Mouse (Mus musculus) liver, embryonic 13.5 days (tissue): ENCODE measurements around the gene Nav3. TPM values are rescaled to one million over a fixed set of nuclear protein-coding genes. Genes with fewer than 3 reads are reported as not detected.

Experiments used
- ATAC-seq: fragments of 200-750 bp; cut with Nextera tagmentation; 2 replicates; pipeline ENCODE4 v1.8.0; 2017; ENCODE audit warnings: low read depth, mild to moderate bottlenecking, moderate number of reproducible peaks, moderate library complexity
- DNase-seq: peaks from one replicate; pipeline ENCODE4 v3.0.0; 2022
- H3K27ac ChIP-seq: fragments of 300-500 bp; sonication (generic); 2 replicates; pipeline ENCODE4 v1.5.1; 2015; ENCODE audit warnings: moderate library complexity, mild to moderate bottlenecking, inconsistent platforms
- H3K27me3 ChIP-seq: fragments of 300-500 bp; sonication (generic); 2 replicates; pipeline ENCODE4 v1.6.1; 2015; ENCODE audit warnings: mild to moderate bottlenecking, inconsistent platforms
- H3K36me3 ChIP-seq: fragments of 300-500 bp; sonication (generic); 2 replicates; pipeline ENCODE4 v1.6.1; 2015; ENCODE audit warnings: mild to moderate bottlenecking, inconsistent platforms
- H3K4me1 ChIP-seq: fragments of 300-500 bp; sonication (generic); replicated peaks from 2 replicates; pipeline ENCODE4 v1.6.1; 2015; ENCODE audit warnings: inconsistent platforms
- H3K4me2 ChIP-seq: fragments of 300-500 bp; sonication (generic); 2 replicates; pipeline ENCODE4 v1.6.1; 2015; ENCODE audit warnings: inconsistent platforms, mild to moderate bottlenecking, moderate library complexity
- H3K4me3 ChIP-seq: fragments of 300-500 bp; sonication (generic); replicated peaks from 2 replicates; pipeline ENCODE4 v1.5.1; 2015; ENCODE audit warnings: mild to moderate bottlenecking, inconsistent platforms
- H3K9ac ChIP-seq: fragments of 300-500 bp; sonication (generic); 2 replicates; pipeline ENCODE4 v1.6.1; 2015; ENCODE audit warnings: mild to moderate bottlenecking, inconsistent platforms
- H3K9me3 ChIP-seq: fragments of 300-500 bp; sonication (generic); replicated peaks from 2 replicates; pipeline ENCODE4 v1.6.1; 2016; ENCODE audit warnings: inconsistent platforms
- WGBS: fragments of 180-500 bp; shearing (Covaris S2); methylation state at CpG from one replicate; pipeline ENCODE4 v1.1.7; 2015; ENCODE audit not compliant: insufficient replicate concordance; 5-methylcytosine and 5-hydroxymethylcytosine counted together
- polyA plus RNA-seq: library from polyadenylated mRNA; unstranded; fragments of >200 nt; fragmentation: Nextera tagmentation; extraction: Ambion mirVana; gene quantifications from 2 replicates; pipeline ENCODE4 v1.2.1, GENCODE M21; 2015

Gene Nav3
- polyA plus RNA-seq, result 0.28 and 0.41 TPM in 2 replicates

DNA sequence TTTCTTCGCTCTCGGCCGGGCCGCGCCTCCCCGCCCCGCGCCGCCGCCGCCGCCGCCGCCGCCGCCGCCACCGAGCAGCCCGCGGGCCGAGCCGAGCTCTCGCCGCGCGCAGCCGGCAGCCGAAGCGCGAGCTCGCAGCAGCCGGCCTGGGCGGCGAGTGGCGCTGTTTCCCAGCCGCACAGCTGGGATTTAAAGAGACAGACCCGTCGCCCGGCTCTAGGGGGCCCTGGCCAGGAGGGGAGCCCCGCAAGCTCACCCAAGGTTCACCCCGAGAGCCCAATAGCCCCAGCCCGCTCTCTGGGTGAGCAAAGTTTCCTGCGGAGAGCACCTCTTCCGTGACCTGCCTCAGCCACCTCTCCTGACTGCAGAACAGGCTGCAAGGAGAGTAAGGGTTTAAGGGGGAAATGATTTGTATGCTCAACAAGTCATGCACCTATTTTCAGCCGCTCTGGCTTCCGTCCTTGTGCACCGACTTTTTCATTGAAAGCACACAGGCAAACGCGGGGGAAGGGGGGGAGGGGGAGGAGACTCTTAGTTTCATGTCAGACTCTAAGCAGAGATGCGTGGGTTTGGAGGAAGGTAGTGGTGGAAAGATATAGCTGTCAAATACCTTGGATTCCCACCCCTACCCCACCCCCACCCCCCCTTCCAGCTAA is at the start of gene Nav3:
Gene Nav3 (minus strand): TSS at position 367 of the 656 bp plus-strand sequence.
- Histone ChIP-seq H3K9me3 (no peaks in the 10 kb centered on the region), H3K4me1 (no peaks in the 10 kb centered on the region), H3K9ac (no peak within 1 kb of the TSS), H3K36me3 (no peaks in the 10 kb centered on the region), H3K4me3 (peak within 1 kb of the TSS; percentile 48), H3K27me3 (peaks cover 43% of the 10 kb centered on the region), H3K4me2 (peak within 1 kb of the TSS; percentile 65), H3K27ac (no peak within 1 kb of the TSS)
- no peak for DNase-seq
- WGBS, result 1% methylated on average over 33 of the region's 50 CpGs
- ATAC-seq, result peak; percentile 45

GRCm38 (mm10) chr10:110485306-110485705 is 29.3 kb upstream of the Nav3 start:
- Histone ChIP-seq H3K4me1 (no peaks in the 10 kb centered on the region), H3K36me3 (no peaks in the 10 kb centered on the region), H3K27me3 (no peaks in the 10 kb centered on the region), H3K4me3 (no peak overlapping the region), H3K9ac (no peak overlapping the region), H3K4me2 (no peak overlapping the region), H3K9me3 (0 out of 2 replicates have a peak, but pooled peaks cover 4% of the 10 kb centered on the region), H3K27ac (no peak overlapping the region)
- 74% methylated on average over 5 of the region's 5 CpGs for WGBS
- no peak for DNase-seq
- ATAC-seq, result no peak

GRCm38 (mm10) chr10:110484822-110485221 is 28.8 kb upstream of the Nav3 start:
- 54% methylated on average over 8 of the region's 8 CpGs for WGBS
- Histone ChIP-seq H3K9ac (no peak overlapping the region), H3K4me1 (no peaks in the 10 kb centered on the region), H3K27ac (no peak overlapping the region), H3K36me3 (no peaks in the 10 kb centered on the region), H3K4me3 (no peak overlapping the region), H3K4me2 (no peak overlapping the region), H3K9me3 (0 out of 2 replicates have a peak, but pooled peaks cover 4% of the 10 kb centered on the region), H3K27me3 (no peaks in the 10 kb centered on the region)
- ATAC-seq, result no peak
- DNase-seq, result no peak

DNA sequence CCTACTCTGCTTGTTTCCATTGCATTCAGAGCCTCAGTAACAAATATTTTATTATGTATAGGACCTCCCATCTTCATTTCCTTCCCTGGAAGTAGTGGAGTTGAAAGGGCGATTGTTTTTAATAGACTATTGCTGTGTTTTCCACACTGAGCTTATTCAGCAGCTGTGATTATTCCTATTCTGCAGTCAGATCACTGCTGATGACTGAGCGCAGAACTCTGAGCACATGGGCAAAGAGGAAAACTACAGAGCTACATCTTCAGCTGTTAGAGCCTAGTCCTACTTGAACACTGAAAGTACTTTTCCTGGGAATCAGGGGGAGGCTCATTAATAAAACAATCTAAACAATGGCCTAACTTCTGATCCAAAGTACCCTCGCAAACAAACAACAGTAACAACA is 23.2 kb upstream of the Nav3 start:
- Histone ChIP-seq H3K4me3 (no peak overlapping the region), H3K27me3 (no peaks in the 10 kb centered on the region), H3K4me1 (no peaks in the 10 kb centered on the region), H3K36me3 (no peaks in the 10 kb centered on the region), H3K27ac (no peak overlapping the region), H3K9ac (no peak overlapping the region), H3K4me2 (no peak overlapping the region), H3K9me3 (0 out of 2 replicates have a peak, but pooled peaks cover 4% of the 10 kb centered on the region)
- ATAC-seq, result no peak
- WGBS, result 64% methylated on average over 3 of the region's 3 CpGs
- no peak for DNase-seq

- H3K9ac ChIP-seq, result no peak overlapping the region
- no peak for ATAC-seq
- no peaks in the 10 kb centered on the region for H3K9me3 ChIP-seq
- H3K4me3 ChIP-seq, result no peak overlapping the region
- H3K27me3 ChIP-seq, result no peaks in the 10 kb centered on the region
- no peak overlapping the region for H3K4me2 ChIP-seq
- H3K36me3 ChIP-seq, result no peaks in the 10 kb centered on the region
- 67% methylated on average over 11 of the region's 11 CpGs for WGBS
- H3K4me1 ChIP-seq, result no peaks in the 10 kb centered on the region
- no peak for DNase-seq
- H3K27ac ChIP-seq, result no peak overlapping the region
Observed at GRCm38 (mm10) chr10:110477689-110478314, 21.8 kb upstream of the Nav3 start.

- H3K4me3 ChIP-seq, result no peak overlapping the region
- no peak overlapping the region for H3K4me2 ChIP-seq
- ATAC-seq, result no peak
- H3K27me3 ChIP-seq, result no peaks in the 10 kb centered on the region
- no peaks in the 10 kb centered on the region for H3K36me3 ChIP-seq
- H3K27ac ChIP-seq, result no peak overlapping the region
- WGBS, result 38% methylated on average over 1 of the region's 1 CpGs
- no peak for DNase-seq
- H3K4me1 ChIP-seq, result no peaks in the 10 kb centered on the region
- H3K9me3 ChIP-seq, result no peaks in the 10 kb centered on the region
- H3K9ac ChIP-seq, result no peak overlapping the region
Observed at GRCm38 (mm10) chr10:110474107-110474506, 18.1 kb upstream of the Nav3 start.

- no peak overlapping the region for H3K4me2 ChIP-seq
- DNase-seq (no peak), ATAC-seq (no peak)
- no peaks in the 10 kb centered on the region for H3K4me1 ChIP-seq
- H3K4me3 ChIP-seq, result no peak overlapping the region
- 60% methylated on average over 4 of the region's 4 CpGs for WGBS
- no peak overlapping the region for H3K9ac ChIP-seq
- no peaks in the 10 kb centered on the region for H3K9me3 ChIP-seq
- no peaks in the 10 kb centered on the region for H3K36me3 ChIP-seq
- no peak overlapping the region for H3K27ac ChIP-seq
- no peaks in the 10 kb centered on the region for H3K27me3 ChIP-seq
Observed at GRCm38 (mm10) chr10:110469445-110469844, 13.4 kb upstream of the Nav3 start.

DNA sequence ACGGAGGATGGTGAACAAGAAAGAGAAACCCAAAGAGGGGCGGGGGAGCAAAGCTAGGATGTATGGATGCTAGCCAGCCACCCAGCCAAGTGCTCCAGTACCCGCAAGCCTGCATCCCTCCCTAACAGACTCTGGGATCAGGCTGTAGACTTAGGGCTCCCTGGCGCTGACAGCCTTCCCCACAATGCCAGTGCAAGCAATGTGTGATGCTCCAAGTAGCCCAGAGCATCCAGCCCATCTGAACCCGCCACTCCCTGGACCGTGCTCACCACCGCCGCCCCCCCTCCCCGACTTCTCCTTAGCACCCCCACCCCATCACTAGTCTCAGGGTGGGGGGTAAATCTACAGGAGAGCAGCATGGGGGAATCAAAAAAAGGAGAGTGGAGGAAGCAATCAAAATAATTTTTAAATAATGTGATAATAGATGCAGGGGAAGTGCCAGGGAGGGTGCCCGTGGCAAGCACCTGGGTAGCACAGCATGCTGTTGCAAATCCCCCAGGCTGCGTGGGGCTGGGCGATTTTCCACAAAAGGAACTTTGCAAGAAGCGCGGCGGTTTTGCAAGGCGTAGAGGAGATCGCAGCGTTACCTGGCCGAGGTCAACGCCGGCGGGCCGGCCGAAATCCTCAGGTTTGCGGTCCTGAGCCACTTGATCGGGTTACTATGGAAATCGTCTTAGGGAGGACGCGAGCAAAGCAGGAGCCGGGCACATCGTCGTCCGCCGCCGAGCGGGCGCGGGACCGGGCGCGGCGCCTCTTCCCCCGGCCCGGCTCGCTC is 754 bp downstream of the Nav3 start:
- H3K4me2 ChIP-seq, result peak overlapping the region; percentile 65
- no peak overlapping the region for H3K27ac ChIP-seq
- H3K9me3 ChIP-seq, result no peaks in the 10 kb centered on the region
- H3K36me3 ChIP-seq, result no peaks in the 10 kb centered on the region
- ATAC-seq (no peak; the same call in 1 of the 2 replicates), DNase-seq (no peak)
- H3K27me3 ChIP-seq, result peaks cover 43% of the 10 kb centered on the region
- 2% methylated on average over 44 of the region's 45 CpGs for WGBS
- H3K9ac ChIP-seq, result no peak overlapping the region
- peak overlapping the region; percentile 48 for H3K4me3 ChIP-seq
- H3K4me1 ChIP-seq, result no peaks in the 10 kb centered on the region

GRCm38 (mm10) chr10:110453566-110453965 is 2.4 kb downstream of the Nav3 start:
- DNase-seq, result no peak
- no peak overlapping the region for H3K27ac ChIP-seq
- no peaks in the 10 kb centered on the region for H3K4me1 ChIP-seq
- H3K4me3 ChIP-seq, result no peak overlapping the region
- H3K27me3 ChIP-seq, result peaks cover 43% of the 10 kb centered on the region
- H3K9me3 ChIP-seq, result no peaks in the 10 kb centered on the region
- H3K9ac ChIP-seq, result no peak overlapping the region
- whole genome bisulfite sequencing, result 46% methylated on average over 5 of the region's 5 CpGs
- no peak for ATAC-seq
- no peak overlapping the region for H3K4me2 ChIP-seq
- H3K36me3 ChIP-seq, result no peaks in the 10 kb centered on the region

GRCm38 (mm10) chr10:110440396-110440795 is 15.6 kb downstream of the Nav3 start:
- H3K36me3 ChIP-seq, result no peaks in the 10 kb centered on the region
- H3K4me3 ChIP-seq, result no peak overlapping the region
- no peak overlapping the region for H3K4me2 ChIP-seq
- 67% methylated on average over 2 of the region's 2 CpGs for WGBS
- ATAC-seq (no peak), DNase-seq (no peak)
- H3K4me1 ChIP-seq, result no peaks in the 10 kb centered on the region
- H3K27ac ChIP-seq, result no peak overlapping the region
- no peaks in the 10 kb centered on the region for H3K9me3 ChIP-seq
- H3K27me3 ChIP-seq, result no peaks in the 10 kb centered on the region
- H3K9ac ChIP-seq, result no peak overlapping the region

DNA sequence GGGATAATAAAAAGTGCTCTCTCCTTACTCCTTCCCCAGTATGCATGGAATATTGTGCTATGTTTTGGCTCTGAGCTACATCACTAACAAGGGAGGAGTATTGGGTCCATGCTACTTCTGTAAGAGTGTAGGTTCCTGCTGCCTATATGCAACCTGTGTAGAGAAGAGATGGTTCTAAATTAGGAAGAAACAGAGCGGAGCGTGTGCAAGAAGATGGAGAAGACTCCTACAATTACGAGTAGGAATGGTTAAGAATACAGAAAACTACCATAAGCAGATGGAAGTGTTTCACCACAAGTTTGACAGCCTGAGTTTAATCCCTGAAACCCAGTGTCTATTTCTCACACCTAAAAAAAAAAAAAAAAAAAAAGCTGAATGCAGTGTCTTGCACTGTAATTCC is 24.9 kb downstream of the Nav3 start:
- Histone ChIP-seq H3K4me1 (no peaks in the 10 kb centered on the region), H3K27me3 (no peaks in the 10 kb centered on the region), H3K36me3 (no peaks in the 10 kb centered on the region), H3K4me3 (no peak overlapping the region), H3K4me2 (no peak overlapping the region), H3K9me3 (0 out of 2 replicates have a peak, but pooled peaks cover 4% of the 10 kb centered on the region), H3K9ac (no peak overlapping the region), H3K27ac (no peak overlapping the region)
- ATAC-seq (no peak), DNase-seq (no peak)
- WGBS, result 75% methylated on average over 3 of the region's 3 CpGs
